Mouse (Mus musculus) right cerebral cortex, adult 18-20 months (tissue): ENCODE data around the gene Ccna1.

Source experiments
- DNase-seq: peaks from one replicate; pipeline ENCODE4 v3.0.0; 2022; ENCODE audit warnings: mixed read lengths

Gene Ccna1

DNA sequence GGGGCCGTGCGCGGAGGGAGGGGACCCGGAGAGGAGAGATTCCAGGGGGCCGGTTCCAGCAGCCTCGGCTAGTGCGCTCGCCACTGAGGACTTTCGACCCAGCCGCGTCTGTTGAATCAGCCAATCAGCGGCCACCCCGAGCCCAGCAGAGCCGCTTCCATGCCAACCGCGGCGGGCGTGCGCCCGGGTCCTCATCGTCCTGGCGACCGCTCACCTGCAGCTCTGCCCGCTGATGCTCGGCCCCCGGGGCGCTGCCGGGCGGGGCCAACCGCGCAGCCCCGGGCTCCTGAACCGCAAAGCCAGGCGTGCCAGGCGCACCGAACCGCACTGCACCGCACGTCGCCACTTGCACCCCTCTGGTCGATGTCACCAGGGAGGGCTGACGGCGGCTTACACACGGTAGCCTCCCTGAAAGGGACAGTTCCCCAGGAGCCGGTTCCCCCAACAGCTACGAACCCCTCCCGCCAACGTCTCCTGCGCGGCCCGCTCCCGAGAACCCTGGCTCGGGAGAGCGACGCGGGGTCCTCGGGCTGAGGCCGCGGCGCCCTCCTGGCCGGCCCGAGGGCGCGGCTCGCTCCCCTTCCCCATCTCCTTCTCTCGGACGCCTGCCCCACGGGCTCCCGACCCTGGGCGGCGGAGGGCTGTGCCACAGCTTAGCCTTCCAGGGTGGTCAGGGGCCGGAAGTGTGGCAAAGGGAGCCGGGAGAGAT, at the start of gene Ccna1:
TSS of gene Ccna1 (minus strand) at position 464 of the 709 bp plus-strand sequence.
- peak; percentile 79 for DNase-seq

DNA sequence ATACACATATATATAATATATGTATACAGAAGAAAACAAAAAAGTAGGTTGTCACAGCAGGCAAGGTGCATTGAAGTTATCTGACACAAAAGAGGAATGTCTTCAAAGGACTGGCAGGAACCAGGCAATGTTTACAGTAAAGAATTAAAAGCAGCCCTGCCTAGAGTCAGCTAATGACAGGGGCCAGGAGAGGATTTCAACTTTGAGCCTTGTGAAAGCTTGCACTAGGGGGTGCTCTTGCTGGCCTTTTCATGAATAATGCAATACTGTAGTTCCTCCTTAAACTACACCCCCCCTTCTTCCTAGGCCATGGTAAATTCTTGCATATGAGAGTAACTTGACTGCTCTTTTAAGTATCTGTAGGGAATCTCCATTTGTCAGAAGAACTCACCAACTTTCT, 45.8 kb upstream of the Ccna1 start:
- DNase-seq, result no peak

DNA sequence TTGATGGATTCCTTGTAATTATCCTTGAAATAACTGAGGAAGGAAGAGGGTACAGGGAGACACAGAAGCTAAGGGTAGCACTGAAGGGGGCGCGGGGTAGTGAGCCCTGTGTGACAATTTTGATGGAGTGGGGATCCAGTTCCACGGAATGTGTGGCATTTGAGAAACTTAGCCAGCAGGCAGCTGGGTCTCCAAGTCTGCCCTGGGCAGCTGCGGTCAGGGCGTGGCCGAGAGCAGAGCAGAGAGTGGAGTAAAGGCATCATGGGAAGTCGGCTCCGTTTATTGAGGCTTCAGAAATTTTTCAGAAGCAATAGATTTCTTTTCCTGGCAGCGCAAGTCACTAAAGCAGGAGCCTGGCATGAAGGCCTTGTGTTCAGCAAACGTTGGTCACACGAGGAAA, 43.7 kb upstream of the Ccna1 start:
- no peak for DNase-seq

DNA sequence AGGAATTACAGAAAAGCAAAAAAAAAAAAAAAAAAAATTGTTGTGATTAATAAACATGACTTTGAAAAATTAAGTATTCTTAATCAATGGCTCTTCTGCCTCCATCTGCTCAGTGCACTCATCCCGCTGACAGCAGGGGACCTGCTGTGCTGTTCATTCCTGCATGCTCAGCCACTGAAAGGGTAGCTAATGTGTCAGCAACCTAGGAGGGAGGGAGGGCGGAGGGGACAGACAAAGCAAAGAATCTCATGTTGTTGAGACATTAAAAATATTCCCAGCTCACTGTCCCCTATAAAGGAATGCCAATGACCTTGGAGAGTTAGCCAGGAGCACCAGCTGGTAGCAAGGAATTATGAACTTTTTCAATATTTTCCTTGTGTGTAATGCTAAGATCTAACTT, 42.7 kb upstream of the Ccna1 start:
- no peak for DNase-seq

DNA sequence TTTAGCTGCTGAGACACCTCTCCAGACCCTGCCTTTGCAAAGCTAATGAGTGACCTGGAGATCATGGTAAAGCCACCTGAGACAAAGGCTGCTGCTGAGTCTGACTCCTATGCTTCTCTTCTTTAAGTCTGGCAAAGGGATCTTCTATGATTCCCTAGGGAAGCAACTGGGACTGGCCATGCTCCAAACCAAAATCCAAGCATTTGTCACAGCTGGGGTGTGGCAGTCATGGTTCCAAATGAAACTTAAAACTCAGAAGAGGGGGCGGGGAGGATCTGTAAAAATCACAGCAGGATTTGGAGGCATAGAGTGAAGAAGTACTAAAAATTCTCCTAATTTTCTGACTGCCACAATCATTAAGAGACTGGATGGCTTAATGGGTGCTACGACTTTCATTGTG, 41.9 kb upstream of the Ccna1 start:
- DNase-seq, result no peak

DNA sequence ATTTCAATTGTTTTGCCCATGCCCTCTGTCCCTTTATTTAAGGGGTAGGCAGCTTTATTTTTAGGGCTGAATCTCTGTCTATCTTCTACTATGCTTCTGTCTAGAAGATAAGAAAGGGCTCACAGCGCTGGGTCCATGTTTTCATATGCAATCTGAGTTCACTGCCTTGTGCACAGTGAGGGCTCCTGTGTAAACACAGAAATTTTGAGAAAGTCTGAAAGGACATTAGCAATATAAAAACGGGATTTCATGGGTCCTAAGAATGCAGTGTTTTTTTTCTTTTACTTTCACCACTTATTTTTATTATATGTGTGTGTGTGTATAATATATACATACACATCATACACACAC, 41.3 kb upstream of the Ccna1 start:
- DNase-seq, result no peak

DNA sequence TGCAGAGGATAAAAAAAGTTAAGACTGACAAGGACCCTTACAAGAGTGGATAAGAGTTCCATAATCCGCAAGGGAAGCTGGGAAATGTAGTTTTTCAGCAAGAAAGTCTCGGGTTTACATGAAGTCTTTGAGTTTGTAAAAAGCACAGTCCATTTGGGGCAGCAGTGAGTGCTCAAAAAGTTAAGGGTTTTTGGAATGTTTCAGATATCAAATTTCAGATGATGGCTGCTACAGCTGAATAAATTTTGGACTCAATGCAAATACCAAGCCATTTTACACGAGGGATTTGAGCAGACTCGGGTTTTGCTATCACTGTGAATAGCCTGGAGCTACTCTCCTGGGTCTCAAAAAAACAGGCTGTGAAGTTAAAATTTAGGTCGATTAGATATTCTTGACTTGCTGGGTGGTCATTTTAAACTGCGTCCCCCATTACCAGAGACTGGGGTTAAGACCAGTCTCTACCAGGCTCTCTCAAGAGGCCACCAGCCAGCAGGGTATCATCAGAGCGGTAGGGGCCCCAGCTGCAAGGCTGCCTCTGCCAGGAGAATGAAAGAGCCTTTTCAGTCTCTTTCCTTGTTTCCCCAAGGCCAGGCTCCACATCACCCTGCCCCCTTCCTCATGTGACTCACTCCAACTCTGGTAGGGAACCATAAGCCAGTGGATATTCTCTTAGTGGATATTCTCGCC, 40.8 kb upstream of the Ccna1 start:
- DNase-seq, result peak; percentile 53

DNA sequence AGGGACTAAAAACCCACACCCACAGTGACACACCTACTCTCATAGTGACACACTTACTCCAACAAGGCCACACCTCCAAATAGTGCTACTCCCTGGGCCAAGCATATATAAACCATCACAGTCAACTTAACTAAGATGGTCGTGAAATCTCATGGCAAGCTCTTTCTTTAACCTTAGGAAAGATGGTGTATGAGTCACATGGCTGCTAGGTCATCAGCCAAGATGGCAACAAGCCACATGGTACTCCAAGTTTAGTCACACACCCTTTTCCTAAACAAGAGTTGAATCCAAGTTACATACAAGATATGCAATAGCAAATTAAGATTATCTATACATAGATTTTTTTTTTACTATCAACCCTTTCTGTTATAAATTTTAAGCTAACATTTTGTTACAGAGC, 37.9 kb upstream of the Ccna1 start:
- DNase-seq, result no peak

DNA sequence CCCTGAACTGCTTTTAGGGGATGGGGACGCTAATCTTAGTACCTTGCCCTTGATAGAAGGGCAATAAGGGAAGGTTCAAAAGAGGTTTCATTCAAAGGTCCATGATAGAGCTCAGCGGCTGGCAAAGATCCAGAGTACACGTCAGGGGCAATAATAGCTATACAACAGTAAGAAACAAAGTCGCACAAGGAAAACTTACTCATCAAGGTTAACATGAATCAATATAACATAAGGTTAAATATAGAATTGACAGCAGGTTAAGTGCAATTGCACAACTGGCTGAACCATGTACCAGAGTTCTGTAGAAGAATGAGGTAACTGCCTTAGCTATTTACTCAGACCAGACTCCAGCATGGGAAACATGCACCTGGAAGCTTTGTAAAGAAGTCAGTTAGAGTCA, 34.0 kb upstream of the Ccna1 start:
- DNase-seq, result no peak

DNA sequence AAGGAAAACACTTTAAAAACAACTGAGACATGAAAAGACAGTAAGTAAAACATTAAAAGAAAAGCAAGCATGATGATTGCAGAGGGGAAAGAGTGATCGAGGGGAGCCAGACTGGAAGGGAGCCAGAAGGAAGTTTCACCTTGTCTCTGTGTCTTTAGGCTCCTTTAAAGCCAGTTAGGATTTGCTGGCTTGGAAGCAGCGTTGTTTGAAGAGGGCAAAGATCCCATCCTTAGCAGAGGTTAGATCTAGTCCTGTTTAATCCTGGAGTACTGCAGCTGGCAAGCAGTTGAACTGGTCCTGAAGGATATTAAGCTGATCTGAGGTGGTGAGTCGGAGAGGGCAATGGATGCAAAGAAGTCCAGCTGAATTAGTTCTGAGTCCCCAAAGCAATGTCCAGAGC, 33.5 kb upstream of the Ccna1 start:
- DNase-seq, result no peak

DNA sequence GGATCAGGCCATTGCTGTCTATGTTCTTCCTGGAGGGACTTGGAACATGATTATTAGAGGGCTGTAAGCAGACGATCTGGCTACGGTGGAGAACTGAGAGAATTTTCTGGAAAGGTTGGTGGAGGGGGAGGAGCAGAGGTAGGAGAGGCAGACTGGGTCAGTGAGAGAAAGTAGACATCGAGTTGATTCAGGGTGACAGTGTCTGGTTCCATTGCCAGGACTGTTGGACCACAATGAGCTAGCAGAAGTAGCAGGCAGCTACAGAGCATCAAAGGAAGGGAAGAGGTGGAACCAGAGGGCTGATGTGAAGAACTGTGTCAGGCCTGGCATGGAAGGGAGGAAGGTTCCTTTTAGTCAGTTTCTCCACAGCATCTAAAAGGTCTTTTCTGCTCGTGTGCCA, 33.1 kb upstream of the Ccna1 start:
- DNase-seq, result no peak

DNA sequence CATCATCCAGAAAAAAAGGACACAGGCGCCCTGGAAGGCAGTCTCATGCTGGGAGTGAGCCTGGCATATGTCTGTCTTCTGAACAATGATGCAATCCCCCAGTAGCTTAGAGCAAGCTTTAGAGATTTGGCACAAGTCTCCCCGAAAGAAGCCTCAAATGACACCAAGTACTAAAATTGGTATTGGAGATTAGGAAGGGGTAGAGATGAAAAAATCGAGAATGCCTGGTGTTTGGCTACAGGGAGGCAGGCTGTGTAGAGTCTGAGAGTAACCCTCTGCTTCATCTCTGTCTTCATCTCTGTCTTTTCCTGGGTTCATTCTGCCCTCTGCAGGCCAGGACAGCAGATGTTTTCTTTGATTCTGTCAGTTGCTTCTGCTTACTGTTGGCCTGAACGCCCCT, 32.1 kb upstream of the Ccna1 start:
- peak; percentile 36 for DNase-seq

DNA sequence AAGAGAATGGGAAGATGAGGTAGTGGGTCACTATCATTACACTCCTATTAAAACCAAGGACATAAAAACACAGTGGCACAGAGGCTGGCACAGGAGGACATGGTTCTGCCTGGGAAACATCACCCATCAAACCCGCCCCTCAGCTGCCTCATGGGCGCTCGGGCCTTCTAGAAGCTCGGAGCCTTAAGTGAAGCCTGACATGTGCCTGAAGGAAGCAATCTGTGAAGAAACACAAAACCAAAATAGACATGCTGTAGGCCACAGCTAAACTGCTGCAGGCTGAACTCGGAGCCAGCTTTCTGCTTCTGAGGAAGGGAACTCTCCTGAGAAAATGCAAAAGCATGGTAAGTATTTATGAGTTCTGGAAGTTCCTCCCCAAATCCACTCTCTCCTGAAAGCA, 31.6 kb upstream of the Ccna1 start:
- no peak for DNase-seq

DNA sequence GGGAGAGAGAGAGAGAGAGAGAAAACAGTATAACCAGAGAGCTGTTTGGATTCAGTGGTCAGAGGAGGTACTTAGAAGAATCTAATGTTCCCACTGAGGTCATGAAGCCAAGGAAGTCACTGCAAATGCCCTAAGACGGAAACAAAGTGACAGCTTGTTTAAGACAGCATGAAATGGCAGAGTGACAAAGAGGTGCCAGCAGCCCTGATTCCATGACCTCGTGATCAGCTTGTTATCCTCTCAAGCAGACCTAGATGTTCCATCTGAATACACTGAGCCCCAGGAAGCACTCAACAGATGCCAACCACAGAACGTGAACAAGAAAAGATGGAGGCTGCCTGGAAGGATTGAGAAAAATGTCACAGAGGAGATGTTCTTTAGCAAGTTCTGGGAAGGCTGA, 30.4 kb upstream of the Ccna1 start:
- no peak for DNase-seq

DNA sequence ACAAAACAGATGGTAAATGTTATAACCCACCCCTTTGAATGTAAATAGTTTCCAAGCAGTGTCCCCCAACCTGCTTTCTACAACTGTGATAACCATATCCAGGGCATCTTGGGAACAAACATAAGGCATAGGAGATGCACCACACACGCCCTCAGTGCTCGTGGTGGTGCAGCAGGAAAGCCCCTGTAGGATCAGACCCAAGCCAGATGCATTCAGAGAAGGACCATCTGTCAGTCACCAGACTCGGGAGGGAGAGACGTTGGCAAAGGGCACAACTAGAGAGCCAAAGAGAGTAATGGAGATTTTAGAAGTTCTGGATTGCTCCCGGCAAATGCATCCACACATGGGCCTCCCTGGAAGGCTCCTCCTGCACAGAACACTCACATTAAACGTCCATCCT, 29.5 kb upstream of the Ccna1 start:
- DNase-seq, result no peak

DNA sequence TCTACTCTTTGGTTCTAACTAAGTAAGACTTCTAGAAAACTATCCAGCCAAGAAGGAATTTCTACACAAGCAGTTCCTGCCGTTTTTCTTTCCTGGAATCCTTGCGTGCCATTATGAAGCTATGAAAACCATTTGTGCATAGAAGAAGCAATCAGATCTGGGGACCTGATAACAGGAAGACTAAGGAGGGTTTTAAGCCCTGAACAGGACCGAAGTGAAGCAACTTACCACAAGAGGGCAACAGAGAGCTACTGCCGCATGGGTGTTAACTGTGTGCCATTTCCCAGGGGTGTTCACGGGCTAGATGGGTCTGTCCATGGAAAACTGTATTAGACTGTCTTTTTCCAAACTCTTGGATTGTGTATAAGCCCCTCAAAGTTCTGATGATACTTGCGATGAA, 24.8 kb upstream of the Ccna1 start:
- peak; percentile 78 for DNase-seq

DNA sequence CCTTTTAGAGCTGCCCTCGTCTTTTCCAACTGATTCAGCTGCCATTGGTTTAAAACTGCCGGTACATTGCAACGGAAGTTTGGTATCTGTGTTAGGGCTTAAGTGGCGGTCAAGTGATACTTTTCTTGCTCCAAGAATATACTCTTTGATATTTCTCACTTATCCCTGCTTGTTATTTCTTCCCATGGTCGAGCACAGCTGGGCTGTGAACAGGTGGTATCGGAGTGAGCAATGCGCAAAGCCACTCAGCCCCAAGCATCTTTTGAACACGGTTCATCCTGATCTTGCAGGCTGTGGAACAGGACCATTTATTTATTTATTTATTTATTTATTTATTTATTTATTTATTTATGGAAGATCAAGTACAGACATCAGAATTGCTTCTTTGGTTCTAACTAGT, 24.3 kb upstream of the Ccna1 start:
- DNase-seq, result no peak

DNA sequence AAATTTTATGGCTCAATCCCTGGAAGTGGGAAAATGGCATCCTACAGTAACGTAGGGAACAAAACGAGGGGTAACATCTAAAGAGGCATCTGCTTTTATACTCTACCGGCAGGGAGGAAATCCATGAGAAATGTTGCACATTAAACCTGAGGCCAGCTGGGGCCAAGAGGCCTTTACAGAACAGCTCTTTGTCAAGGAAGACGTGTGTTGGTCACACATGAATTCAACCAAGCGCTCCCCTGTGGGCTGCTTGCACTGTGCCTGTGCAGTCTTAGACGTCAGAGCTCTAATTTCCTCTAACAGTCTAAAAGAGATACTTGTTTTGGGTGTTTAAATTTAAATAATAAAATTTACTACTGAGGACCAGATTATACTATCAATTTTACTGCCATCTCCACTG, 22.9 kb upstream of the Ccna1 start:
- no peak for DNase-seq

DNA sequence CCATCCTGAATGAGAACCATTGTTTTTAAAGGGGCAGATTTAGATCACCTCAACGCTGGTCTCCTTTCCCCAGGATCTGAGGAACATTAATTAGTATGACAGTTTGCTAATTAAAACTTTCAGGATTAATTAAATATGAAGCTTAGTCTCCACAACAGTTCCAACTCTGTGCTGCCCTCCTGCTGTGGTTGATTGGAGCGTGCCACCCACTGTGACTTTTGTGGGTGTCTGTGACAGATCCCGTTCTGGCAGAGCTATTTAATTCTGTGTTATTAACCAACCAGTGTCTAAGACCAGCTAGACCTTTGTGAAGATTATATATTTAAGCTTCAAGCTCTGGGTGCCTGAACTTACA, 20.0 kb upstream of the Ccna1 start:
- no peak for DNase-seq

DNA sequence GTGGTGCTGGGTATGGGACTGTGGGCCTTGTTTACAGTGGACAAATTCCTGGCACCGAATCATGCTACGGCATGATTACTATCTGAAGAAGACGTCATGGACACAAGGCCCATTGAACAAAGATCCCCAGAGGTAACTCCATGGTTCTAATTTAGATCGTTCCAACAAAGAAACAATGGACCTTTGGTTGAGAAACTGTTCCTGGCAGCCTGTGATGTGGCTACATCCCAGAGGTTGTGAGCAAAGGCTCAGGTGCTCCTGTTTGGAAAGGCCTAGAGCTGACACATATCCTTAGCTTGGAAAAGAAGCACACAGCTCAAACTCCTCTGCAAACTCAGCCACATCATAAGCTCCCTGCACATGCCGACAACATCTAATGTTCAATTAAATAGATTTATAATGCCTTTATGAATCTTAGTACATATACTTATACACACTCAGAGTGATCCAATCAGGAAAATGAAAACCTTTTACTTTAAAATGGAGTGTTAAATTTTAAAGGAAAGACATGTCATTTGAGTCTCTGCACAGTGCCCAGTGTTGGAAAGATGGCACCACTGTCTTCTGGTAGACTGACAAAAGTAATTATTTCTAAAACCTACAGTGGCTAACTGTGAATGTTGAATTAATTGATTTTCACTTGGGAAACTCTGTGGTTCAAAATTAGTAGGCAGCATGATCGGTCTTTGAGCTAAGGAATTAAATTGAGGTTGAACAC, 19.4 kb upstream of the Ccna1 start:
- no peak for DNase-seq

DNA sequence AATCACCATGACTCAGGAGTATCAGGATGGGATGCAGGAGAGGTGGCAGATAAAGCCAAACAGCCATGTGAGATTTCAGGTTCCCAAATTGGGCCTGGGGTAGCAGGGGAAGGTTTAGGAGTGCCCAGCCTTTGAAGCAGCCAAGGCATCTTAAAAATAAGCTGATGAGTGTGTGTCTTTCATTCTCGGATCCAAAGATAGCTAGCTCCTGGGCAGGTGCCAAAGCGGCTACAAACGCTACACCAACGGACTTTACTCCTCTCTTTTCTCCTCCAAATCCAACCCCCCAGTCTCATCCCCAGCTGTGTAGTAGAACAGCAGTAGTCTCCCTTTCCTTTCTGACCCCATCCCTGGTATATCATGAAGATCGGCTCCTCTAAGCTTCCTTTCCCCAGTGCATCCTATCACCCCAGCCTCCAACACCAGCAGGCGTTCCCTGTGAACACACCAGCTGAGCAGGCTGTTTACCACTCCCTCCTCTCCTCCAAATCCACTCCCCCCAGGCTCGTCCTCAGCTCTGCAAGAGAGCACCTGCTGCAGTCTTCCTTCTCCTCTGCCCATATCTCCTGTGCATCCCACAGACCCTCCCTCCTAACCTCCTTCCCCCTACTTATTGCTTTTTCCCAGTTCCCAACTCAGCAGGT, 12.6 kb upstream of the Ccna1 start:
- DNase-seq, result no peak

DNA sequence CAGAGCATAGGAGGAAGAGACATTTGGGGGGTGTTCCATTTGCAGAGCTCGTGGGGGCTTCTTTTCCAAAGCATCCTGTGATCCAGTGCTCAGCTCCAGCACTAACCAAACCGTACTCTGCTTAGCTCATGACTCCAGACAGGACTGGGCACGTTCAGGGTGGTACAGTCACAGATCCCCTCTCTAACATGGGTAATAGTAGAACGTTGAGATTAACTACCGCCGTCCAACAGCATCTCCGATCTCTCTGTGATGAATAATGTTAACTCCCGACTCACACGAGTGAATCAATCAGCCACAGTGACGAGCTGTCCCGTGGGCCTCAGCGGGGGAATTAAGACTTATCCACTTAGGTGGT, 11.3 kb upstream of the Ccna1 start:
- DNase-seq, result no peak

DNA sequence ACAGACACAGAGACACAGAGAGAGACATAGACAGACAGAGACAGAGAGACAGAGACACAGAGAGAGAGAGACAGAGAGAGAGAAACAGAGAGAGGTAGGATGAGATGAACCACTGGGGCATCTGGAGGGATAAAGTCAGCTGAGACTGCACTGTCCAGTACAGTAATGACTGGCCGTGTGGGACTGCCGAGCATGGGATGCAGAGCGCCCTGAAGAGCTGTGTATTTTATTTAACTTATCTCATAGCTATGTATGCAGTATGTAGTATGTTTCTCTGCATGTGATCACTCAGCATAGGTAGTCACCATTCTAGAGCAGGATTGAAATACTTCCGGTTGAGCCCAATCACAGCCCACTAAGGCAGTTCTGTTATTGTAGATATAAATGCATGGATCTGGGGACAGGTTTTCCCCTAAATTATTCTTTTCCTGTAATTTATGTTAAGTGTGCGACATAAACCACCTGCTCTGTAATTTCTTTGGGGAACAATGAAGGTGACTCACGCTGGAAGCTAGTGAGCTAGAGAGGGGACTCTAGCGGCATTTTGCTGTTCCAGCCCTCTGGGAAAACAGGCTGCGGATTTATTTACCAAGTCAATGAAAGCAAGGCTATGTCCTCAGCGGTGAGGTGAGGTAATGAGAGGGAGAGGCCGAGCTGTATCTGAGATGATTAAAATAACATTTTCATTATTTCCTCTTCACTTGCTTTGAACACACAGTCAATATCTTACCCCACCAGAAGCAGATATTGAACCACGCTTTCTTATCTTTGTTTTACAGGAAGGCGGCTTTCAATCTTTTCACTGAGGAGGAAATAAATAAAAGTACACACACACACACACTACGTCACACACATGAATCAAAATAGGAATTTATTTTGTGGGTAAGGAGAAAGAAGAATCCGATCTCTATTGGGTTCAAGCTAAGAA, 10.7 kb upstream of the Ccna1 start:
- DNase-seq, result no peak
